Mouse (Mus musculus) hindbrain, embryonic 13.5 days (tissue): ENCODE results near the gene Lmo1. TPM values are rescaled to one million over a fixed set of nuclear protein-coding genes. Genes with fewer than 3 reads are reported as not detected.
A peak's percentile ranks its signal among the peaks of the same experiment; 100 is the strongest.

ENCODE experiments used
- ATAC-seq: fragments of 200-750 bp; cut with Nextera tagmentation; 2 replicates; pipeline ENCODE4 v1.8.0; 2017; ENCODE audit warnings: moderate TSS enrichment; ENCODE audit not compliant: low FRiP score
- H3K27ac ChIP-seq: fragments of 300-500 bp; sonication (generic); 2 replicates; pipeline ENCODE4 v1.5.1; 2015; ENCODE audit warnings: inconsistent platforms, mild to moderate bottlenecking, moderate library complexity
- H3K27me3 ChIP-seq: fragments of 300-500 bp; sonication (generic); 2 replicates; pipeline ENCODE4 v1.6.1; 2015; ENCODE audit warnings: mild to moderate bottlenecking, inconsistent platforms
- H3K36me3 ChIP-seq: fragments of 300-500 bp; sonication (generic); 2 replicates; pipeline ENCODE4 v1.6.1; 2015; ENCODE audit warnings: mild to moderate bottlenecking, inconsistent platforms
- H3K4me1 ChIP-seq: fragments of 300-500 bp; sonication (generic); replicated peaks from 2 replicates; pipeline ENCODE4 v1.6.1; 2015; ENCODE audit warnings: inconsistent platforms
- H3K4me2 ChIP-seq: fragments of 300-500 bp; sonication (generic); 2 replicates; pipeline ENCODE4 v1.6.1; 2015; ENCODE audit warnings: inconsistent platforms, mild to moderate bottlenecking, moderate library complexity
- H3K4me3 ChIP-seq: fragments of 300-500 bp; sonication (generic); 2 replicates; pipeline ENCODE4 v1.5.1; 2015; ENCODE audit warnings: mild to moderate bottlenecking, inconsistent platforms
- H3K9ac ChIP-seq: fragments of 300-500 bp; sonication (generic); 2 replicates; pipeline ENCODE4 v1.6.1; 2015; ENCODE audit warnings: mild to moderate bottlenecking, inconsistent platforms
- H3K9me3 ChIP-seq: fragments of 300-500 bp; sonication (generic); 2 replicates; pipeline ENCODE4 v1.6.1; 2016; ENCODE audit warnings: inconsistent platforms
- WGBS: fragments of 180-500 bp; shearing (Covaris S2); methylation state at CpG from one replicate; pipeline ENCODE4 v1.1.7; 2015; 5-methylcytosine and 5-hydroxymethylcytosine counted together
- polyA plus RNA-seq: library from polyadenylated mRNA; unstranded; fragments of >200 nt; fragmentation: Nextera tagmentation; extraction: Ambion mirVana; gene quantifications from 2 replicates; pipeline ENCODE4 v1.2.1, GENCODE M21; 2015

Gene Lmo1
- polyA plus RNA-seq, 1 experiment from 2014 or later, result 42.8 TPM

DNA sequence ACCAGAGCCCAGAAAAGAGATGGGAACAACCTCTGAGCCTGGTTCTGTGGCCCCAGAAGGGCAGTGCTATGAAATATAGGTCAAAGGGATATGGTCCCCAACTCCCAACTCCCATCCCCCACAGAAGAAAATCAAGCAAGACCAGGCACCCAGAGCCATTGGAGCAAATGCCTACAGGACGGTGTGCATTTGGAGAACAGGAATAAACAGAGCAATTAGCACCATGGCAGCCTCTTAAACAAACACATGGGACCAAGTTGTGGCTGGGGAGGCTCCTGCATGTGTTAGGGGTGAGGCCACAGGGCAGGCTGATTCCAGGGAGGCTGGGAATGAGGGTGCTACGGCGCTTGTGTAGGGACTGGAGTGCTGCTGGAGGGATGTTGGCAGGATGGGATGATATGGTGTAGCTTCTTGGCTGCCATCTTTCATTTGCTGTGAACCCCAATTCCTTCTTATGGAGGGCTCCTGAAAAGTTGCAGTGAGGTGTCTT lies 22.2 kb upstream of the Lmo1 start:
- Histone ChIP-seq H3K27me3 (peaks cover 48% of the 10 kb centered on the region), H3K9me3 (no peaks in the 10 kb centered on the region), H3K9ac (no peak overlapping the region; the same call in 1 of the 2 replicates), H3K4me3 (no peak overlapping the region), H3K4me1 (peaks cover 32% of the 10 kb centered on the region), H3K27ac (peak overlapping the region; percentile 85), H3K36me3 (no peaks in the 10 kb centered on the region), H3K4me2 (no peak overlapping the region)
- 56% methylated on average over 3 of the region's 3 CpGs for WGBS
- peak; percentile 23; the same call in 1 of the 2 replicates for ATAC-seq

DNA sequence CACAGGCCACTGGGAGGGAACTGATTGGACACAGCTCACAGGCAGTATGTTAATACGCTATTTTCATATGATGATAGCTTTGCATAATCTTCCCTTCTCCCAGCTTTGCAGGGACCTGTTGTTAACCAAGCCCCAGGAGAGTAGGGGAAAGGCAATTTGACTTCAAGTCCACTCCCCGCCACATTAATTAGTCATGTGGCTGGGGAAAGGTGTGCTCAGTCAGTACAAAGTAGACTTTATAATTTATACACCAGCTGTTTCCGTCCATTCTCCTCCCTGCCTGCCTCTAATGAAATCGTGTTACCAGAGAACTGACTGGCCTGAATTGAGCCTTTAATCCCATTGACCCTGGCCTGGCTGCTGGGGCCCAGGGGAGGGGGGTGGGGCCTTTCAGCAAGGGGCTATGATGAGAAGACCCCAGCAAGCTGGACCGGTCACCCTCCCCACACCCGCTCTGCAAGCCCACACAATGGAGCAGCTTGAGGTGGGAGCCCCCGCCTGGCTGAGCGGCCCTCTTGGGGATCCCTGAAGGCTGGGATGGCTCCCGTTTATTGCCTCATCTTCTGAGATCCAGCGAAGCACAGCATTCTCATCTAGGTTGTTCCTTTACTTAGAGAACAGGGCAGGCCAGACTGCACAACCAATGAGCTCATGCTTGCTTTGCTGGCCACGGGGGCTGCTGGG lies 21.5 kb upstream of the Lmo1 start:
- Histone ChIP-seq H3K4me1 (peaks cover 38% of the 10 kb centered on the region), H3K9me3 (no peaks in the 10 kb centered on the region), H3K4me3 (no peak overlapping the region), H3K9ac (peak overlapping the region; percentile 39; the same call in 1 of the 2 replicates), H3K4me2 (peak overlapping the region; percentile 23; the same call in 1 of the 2 replicates), H3K36me3 (no peaks in the 10 kb centered on the region), H3K27me3 (peaks cover 48% of the 10 kb centered on the region), H3K27ac (peak overlapping the region; percentile 85)
- WGBS, result 11% methylated on average over 11 of the region's 11 CpGs
- ATAC-seq, result peak; percentile 65

DNA sequence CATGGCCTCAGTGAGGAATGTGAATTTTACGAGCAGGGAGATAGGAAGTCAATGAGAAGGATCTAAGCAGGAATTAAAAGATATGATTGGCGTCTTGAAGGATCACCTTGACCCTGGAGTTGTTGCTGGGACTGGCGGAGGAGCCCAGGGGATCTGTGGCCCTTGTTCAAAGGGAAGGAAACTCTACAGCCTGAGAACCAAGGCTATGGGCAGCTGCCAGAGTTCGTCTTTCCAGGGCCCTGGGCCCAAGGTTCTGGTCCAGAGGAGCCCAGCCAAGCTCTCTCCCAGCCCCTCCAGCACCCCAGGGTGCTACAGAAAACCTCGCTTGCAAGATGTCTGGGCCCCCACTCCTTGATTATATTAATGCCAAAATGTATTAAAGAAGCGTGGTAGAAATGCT lies 21.0 kb upstream of the Lmo1 start:
- Histone ChIP-seq H3K4me3 (no peak overlapping the region), H3K27ac (peak overlapping the region; percentile 49; the same call in 1 of the 2 replicates), H3K9me3 (no peaks in the 10 kb centered on the region), H3K4me2 (no peak overlapping the region), H3K9ac (no peak overlapping the region), H3K4me1 (peaks cover 44% of the 10 kb centered on the region), H3K36me3 (no peaks in the 10 kb centered on the region), H3K27me3 (peaks cover 48% of the 10 kb centered on the region)
- no peak for ATAC-seq
- 49% methylated on average over 6 of the region's 6 CpGs for WGBS

DNA sequence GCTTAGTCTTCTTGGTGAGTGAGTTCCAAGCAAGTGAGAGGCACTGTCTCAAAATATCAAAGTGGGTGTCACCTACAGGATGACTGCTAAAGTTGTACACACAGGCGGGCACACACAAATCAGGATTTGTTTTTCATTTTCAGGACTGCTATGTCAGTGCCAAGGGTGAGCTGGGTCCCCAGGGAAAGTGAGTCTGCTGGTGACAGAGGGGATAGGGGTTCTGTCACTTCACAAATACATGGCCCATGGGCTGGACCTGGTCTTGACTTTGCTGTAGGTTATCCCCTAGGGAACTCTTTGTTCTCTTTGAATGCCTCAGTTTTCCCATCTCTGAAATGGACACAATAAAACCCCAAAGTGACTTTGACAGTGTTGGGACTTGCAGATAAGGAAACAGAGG lies 19.8 kb upstream of the Lmo1 start:
- ATAC-seq, result no peak
- Histone ChIP-seq H3K4me3 (no peak overlapping the region), H3K9me3 (no peaks in the 10 kb centered on the region), H3K27me3 (peaks cover 44% of the 10 kb centered on the region), H3K9ac (no peak overlapping the region), H3K27ac (no peak overlapping the region), H3K4me1 (peaks cover 50% of the 10 kb centered on the region), H3K36me3 (no peaks in the 10 kb centered on the region), H3K4me2 (no peak overlapping the region)
- WGBS, result 96% methylated on average over 1 of the region's 1 CpGs

DNA sequence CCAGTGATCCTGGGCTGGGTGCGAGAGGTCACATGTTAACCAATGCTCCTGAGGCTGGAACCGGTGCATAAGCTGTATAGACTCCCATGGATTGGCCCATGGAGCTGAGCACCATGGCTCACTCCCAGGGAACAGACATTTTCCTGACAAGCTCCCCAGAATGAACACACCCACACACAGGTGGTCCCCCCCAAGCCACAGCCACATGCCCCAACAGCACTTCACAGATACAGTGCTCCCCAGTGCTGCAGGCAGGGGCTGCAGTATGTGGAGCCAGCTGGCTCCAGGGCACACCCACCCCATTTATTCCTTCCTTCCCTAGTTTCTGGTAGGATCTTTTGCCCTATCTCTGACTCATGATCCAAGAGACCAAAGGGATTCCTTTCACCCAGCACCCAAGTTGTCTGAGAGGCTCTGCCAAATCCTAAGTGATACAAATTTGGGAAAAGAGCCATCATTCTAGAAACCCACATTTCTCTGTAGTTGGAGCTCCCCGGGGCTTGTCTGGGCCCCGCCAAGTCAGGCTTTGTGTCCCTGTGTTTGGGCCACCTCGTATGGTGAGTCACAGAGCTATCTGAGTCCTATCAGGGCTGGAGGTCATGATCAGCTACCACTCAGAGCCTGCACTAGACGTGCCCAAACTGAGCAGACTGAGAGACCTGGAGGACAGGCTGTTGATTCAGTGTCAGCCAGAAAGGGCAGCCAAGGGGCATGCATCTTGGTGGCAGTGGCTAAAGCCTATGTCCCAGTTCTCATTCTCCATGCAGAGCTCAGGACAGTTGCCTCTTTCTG lies 12.4 kb upstream of the Lmo1 start:
- 84% methylated on average over 6 of the region's 6 CpGs for WGBS
- H3K4me2 ChIP-seq, result no peak overlapping the region
- peaks cover 21% of the 10 kb centered on the region for H3K4me1 ChIP-seq
- no peaks in the 10 kb centered on the region for H3K36me3 ChIP-seq
- H3K27ac ChIP-seq, result no peak overlapping the region
- peaks cover 59% of the 10 kb centered on the region for H3K27me3 ChIP-seq
- ATAC-seq, result no peak
- H3K9ac ChIP-seq, result no peak overlapping the region
- no peaks in the 10 kb centered on the region for H3K9me3 ChIP-seq
- no peak overlapping the region for H3K4me3 ChIP-seq

DNA sequence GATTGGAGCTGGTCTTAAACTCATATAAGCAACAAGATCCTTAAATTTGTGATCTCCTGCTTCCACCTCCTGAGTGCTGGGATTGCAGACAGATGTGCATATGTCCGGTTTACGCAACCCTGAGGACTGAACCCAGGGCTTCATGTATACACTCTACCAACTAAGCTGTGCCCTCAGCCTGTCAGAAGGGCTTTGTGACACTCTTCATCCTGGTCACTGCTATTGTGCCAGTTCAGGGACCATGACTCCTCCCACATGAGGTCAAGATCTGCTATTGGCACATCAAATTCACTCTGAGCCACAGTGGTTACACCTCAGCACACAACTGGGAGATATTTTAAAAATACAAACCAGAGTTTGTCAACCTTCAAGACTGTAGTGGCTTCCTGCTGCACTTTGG lies 11.0 kb upstream of the Lmo1 start:
- ATAC-seq, result no peak
- Histone ChIP-seq H3K4me3 (no peak overlapping the region), H3K9me3 (no peaks in the 10 kb centered on the region), H3K36me3 (no peaks in the 10 kb centered on the region), H3K4me1 (peaks cover 6% of the 10 kb centered on the region), H3K27ac (no peak overlapping the region), H3K27me3 (peaks cover 60% of the 10 kb centered on the region), H3K9ac (no peak overlapping the region), H3K4me2 (no peak overlapping the region)
- 90% methylated on average over 2 of the region's 2 CpGs for WGBS

DNA sequence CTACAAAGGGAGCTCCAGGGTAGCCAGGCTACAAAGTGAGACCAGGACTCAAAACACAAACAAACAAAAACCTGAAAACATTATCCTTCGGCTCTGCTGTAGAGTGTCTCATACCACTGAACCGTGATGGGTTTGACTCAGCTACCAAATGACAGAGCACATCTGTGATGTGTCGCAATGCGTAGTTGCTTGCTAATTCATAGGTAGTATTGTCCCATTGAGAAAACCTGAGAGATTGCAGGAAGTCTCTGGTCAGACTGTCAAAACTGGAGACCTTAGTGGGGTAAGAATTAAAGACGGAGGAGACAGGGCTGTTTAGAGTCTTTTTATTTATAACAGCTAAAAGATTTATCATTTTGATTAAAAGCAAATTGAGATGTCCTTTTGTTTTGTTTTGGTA lies 10.6 kb upstream of the Lmo1 start:
- ATAC-seq, result no peak
- H3K9me3 ChIP-seq, result no peaks in the 10 kb centered on the region
- H3K36me3 ChIP-seq, result no peaks in the 10 kb centered on the region
- H3K4me1 ChIP-seq, result peaks cover 2% of the 10 kb centered on the region
- peaks cover 64% of the 10 kb centered on the region for H3K27me3 ChIP-seq
- no peak overlapping the region for H3K27ac ChIP-seq
- H3K4me3 ChIP-seq, result no peak overlapping the region
- 51% methylated on average over 5 of the region's 5 CpGs for WGBS
- no peak overlapping the region for H3K4me2 ChIP-seq
- H3K9ac ChIP-seq, result no peak overlapping the region

DNA sequence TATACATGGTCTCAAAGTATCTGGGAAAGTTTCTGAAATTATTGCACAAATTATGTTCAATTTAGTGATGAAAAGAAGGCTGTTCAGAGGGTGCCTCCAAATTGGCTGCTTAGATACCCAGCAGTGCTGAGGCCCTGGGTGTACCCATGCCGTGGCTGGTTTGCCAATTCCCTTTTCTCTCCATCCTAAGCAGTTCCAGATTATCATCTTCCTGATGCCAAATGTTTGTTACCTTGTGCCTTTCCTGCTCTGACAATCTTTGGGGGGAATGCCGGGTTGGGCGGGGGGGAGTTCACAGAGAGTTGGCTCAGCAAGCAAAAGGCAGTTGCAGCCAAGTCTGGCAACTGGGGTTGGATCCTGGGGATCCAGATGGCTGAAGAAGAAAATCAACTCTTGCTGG lies 1.7 kb upstream of the Lmo1 start:
- H3K4me1 ChIP-seq, result peaks cover 48% of the 10 kb centered on the region
- WGBS, result 61% methylated on average over 3 of the region's 3 CpGs

DNA sequence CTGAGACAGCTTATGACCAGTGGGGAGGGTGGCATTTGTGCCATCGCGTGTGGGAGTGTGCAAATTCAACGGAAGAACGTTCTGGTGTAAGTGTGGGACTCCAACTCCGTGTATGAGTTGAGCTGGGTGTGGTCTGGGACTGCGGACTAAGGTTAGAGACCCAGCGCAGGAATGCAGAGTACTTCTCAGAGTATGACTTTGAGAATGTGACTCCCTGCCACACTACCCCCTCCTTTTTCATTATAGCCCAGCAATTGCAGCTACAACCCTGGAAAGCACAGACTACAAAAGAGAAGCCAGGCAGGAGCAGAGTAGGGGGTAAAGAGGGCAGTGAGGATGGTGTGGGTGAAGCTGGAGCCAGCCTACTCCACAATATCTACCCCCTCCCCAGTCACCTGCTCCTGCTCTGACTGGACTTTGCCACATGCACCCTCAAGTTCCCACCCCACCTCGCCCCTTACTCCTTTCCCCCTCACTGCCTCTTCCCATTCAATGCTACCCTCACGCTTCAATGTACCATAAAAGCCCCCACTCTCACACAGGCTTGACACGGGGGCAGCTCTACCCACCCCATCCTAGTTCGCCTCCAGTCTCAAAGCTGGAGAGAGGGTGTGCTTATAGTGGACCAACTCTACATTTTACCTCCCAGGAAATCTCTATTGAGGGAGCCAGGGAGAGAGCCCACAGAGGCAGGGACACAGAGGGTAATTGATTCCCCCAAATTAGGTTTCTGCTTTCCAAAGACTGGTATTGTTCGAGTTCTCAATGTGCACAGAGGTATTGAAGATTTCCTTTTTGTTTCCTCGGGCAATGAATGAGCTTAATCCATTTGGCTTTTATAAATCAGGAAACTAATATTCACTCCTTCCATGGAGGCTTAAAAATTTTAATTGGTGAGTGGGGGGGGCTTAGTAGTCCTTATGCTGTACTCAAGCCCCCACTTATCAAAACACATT lies 941 bp upstream of the Lmo1 start:
- H3K4me3 ChIP-seq, result peak overlapping the region; percentile 64
- H3K27ac ChIP-seq, result peak overlapping the region; percentile 84
- peak; percentile 29 for ATAC-seq
- peak overlapping the region; percentile 99 for H3K4me2 ChIP-seq
- 0 out of 2 replicates have a peak overlapping the region, but pooled peaks have one; percentile 87 for H3K9ac ChIP-seq
- 10% methylated on average over 13 of the region's 13 CpGs for WGBS
- H3K27me3 ChIP-seq, result peaks cover 65% of the 10 kb centered on the region
- H3K36me3 ChIP-seq, result no peaks in the 10 kb centered on the region
- no peaks in the 10 kb centered on the region for H3K9me3 ChIP-seq
- peaks cover 48% of the 10 kb centered on the region for H3K4me1 ChIP-seq

More for the DNA sequence above, 1.7 kb upstream of the Lmo1 start:
- H3K27ac ChIP-seq, result no peak overlapping the region
- no peak overlapping the region for H3K4me2 ChIP-seq
- H3K27me3 ChIP-seq, result peaks cover 65% of the 10 kb centered on the region
- no peak overlapping the region for H3K9ac ChIP-seq
- H3K4me3 ChIP-seq, result no peak overlapping the region
- no peaks in the 10 kb centered on the region for H3K36me3 ChIP-seq
- H3K9me3 ChIP-seq, result no peaks in the 10 kb centered on the region
- ATAC-seq, result no peak

DNA sequence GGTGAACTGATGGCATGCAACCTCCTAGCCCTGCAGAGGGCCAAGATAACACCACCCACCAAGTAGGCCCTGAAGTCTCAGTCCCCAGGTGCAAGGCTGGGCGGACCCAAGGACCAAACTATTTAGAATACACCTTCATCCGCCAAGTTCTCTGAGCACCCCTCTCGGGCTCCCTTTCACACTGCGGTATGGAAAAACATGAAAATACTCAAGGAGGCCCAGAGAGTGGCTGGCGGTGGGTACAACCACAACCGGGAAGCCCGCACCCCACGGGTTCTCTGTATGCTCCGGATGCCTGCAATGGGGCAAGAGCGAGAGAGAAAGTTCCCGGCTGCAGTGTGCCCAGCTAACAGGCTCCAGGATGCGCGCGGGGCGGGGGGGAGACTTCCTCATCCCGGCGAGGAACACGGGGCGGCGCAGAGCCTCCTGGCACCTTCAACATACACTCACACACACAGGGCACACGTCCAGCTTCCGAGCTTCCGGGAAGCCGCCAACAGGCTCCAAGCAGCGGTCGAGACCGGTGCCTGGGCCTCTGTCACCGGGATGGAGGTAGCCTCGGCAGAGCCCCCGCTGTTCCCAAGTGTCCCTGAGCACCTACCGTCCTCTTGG lies 564 bp downstream of the Lmo1 start:
- Histone ChIP-seq H3K4me3 (peak overlapping the region; percentile 64), H3K4me1 (peaks cover 58% of the 10 kb centered on the region), H3K9me3 (no peaks in the 10 kb centered on the region), H3K9ac (peak overlapping the region; percentile 87), H3K27ac (peak overlapping the region; percentile 84), H3K4me2 (peak overlapping the region; percentile 99), H3K27me3 (peaks cover 60% of the 10 kb centered on the region), H3K36me3 (no peaks in the 10 kb centered on the region)
- ATAC-seq, result peak; percentile 19
- 5% methylated on average over 31 of the region's 31 CpGs for WGBS

DNA sequence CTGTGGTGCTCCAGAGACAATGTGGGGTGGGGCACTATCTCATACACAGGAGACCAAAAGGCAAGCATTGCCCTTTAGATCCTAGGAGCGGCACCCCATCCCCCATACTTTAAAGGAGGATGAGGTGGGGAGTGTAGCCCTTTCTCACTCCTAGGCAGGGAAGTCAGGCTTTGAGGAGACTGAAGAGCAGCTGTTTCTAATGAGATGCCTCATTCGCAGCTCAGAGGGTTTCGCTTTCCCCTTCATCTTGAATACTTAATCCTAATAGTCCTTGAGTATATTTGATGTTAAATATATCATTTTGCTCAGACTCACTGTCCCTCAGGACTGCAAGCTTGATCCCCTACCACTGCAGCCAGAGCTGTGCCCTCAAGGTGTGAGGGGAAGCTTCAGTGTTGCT lies 3.1 kb downstream of the Lmo1 start:
- H3K27me3 ChIP-seq, result peaks cover 56% of the 10 kb centered on the region
- peaks cover 80% of the 10 kb centered on the region for H3K4me1 ChIP-seq
- H3K4me3 ChIP-seq, result no peak overlapping the region
- H3K9me3 ChIP-seq, result no peaks in the 10 kb centered on the region
- ATAC-seq, result no peak
- H3K9ac ChIP-seq, result no peak overlapping the region
- no peak overlapping the region for H3K27ac ChIP-seq
- WGBS, result 45% methylated on average over 3 of the region's 3 CpGs
- H3K4me2 ChIP-seq, result peak overlapping the region; percentile 99
- no peaks in the 10 kb centered on the region for H3K36me3 ChIP-seq
